Mouse (Mus musculus): Measurements from ENCODE around the gene Tbcel.
A peak's percentile ranks its signal among the peaks of the same experiment; 100 is the strongest.

The Tbcel gene

GRCm38 (mm10) chr9:42486913-42487312 is 20.7 kb downstream of the Tbcel start:
- DNase-seq (ENCODE audit: low spot score in 2 of 2): no peak

- no peak for DNase-seq (ENCODE audit: low spot score in 2 of 2)
Measured at GRCm38 (mm10) chr9:42484667-42485066, 22.9 kb downstream of the Tbcel start.

DNA sequence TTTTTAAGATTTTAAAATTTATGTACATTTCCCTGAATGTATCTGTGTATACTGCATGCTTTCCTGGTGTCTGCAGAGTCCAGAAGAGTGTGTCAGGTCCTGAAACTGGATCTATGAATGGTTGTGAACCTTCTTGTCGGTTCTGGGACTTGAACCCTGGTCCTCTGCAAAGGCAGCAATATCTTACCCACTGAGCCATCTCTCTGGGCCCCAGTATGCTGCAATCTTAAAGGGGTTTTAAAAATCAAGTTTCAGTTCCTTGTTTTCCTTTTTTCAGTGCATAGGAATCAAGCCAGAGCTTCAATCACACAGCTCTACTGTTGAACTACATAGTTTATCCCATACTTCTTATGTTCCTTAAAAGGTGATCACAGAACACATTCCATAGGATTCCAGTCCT is 24.7 kb downstream of the Tbcel start:
- DNase-seq (ENCODE audit: low spot score in 2 of 2): no peak

GRCm38 (mm10) chr9:42476166-42476565 is 31.4 kb downstream of the Tbcel start:
- no peak for DNase-seq (ENCODE audit: low spot score in 2 of 2)

GRCm38 (mm10) chr9:42474244-42474643 is 33.4 kb downstream of the Tbcel start:
- DNase-seq (ENCODE audit: low spot score in 2 of 2): no peak

- DNase-seq (ENCODE audit: low spot score in 2 of 2): peak; percentile 92 to 93
Measured at GRCm38 (mm10) chr9:42471921-42472747, 35.5 kb downstream of the Tbcel start.

GRCm38 (mm10) chr9:42471214-42471613 is 36.4 kb downstream of the Tbcel start:
- peak in 1 of 2 experiments; percentile 38 for DNase-seq (ENCODE audit: low spot score in 2 of 2)

DNA sequence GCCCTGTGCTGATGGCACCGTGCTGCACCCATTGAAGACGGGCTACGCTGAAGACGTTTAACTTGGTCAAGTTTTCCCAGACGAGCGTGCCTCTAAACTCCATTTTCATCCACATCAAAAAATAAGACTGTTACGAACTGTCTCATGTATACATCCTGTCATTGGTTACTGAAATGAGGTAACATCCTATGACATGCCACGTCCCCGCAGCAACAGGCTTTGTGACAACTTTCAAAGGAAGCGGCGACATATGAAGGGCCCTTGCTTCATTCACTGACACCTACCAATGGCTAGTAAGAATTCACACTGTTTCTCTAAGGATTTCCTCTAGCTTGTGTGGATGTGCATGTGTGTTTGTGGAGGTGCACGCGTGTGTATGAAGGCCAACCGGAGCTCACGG is 38.3 kb downstream of the Tbcel start:
- DNase-seq (ENCODE audit: low spot score in 2 of 2): no peak

DNA sequence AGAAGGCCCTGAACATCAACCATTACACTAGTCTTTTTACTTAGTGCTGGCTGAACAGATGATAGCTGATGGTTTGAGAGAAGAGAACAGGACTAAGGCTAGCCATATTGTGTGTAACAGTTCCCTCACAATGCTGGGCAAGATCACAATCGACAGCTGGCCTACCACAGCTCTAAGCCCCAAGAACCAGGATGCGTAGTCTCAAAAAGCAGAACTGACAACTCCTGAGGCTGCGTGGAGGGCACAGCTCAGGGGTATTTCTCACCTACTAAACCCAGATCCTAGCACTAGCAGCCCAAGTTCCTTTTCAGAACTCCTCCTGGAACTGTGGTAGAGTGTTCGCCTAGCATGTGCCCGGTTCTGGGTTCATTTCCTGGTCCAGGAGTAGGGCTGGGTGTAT is 39.2 kb downstream of the Tbcel start:
- no peak for DNase-seq (ENCODE audit: low spot score in 2 of 2)

DNA sequence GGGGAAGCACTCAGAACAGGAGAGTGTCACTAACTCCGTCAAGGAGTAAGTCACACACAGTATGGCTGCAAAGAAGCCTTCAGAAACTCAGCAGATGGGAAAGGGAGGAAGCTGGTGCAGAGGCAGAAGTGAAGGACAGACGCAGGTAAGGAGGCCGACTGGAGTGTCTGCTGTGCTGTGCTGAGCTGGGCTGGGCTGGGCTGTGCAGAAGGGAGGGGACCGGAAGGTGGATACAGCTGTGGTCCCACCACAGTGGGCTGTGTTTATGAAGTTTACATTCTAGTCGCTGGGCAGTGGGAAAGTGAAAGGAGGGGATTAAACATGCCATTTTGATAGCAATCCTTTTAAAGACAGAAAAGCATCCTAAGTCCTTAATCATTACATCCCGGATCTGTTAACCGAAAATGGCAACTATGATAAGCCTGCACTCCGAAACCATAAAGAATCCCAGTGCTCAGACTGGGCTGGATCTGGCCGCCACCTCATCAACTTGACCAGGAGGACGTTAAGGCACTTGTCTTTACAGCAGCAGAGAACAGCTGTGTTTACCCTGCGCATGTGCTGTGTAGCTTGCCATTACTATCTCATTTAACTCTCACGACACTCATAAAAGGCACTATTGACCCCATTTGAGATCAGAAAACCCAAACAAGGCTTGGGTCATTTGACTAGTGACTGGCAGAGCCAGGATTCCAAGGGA is 40.3 kb downstream of the Tbcel start:
- no peak for DNase-seq (ENCODE audit: low spot score in 2 of 2)

DNA sequence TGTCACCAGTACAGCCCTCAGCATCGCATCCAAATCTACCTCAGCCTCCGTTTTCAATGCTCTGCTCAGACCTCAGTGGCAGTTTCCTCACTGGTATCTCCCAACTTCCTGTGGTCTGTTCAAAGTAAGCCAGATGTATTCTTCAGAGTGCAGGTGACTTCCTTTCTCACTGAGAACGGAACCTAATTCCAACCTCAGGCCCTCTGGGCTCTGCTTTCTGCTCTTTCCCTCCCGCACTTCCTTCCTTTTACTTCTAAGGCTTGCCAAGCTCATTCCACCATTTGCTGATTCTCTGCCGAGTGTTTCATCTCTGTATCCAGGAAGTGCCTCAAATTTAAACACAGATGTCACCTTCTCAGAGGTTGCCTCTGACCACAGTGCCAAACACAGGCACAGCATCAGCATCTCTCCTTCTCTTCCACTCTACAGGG is 41.9 kb downstream of the Tbcel start:
- DNase-seq (ENCODE audit: low spot score in 2 of 2): no peak

DNA sequence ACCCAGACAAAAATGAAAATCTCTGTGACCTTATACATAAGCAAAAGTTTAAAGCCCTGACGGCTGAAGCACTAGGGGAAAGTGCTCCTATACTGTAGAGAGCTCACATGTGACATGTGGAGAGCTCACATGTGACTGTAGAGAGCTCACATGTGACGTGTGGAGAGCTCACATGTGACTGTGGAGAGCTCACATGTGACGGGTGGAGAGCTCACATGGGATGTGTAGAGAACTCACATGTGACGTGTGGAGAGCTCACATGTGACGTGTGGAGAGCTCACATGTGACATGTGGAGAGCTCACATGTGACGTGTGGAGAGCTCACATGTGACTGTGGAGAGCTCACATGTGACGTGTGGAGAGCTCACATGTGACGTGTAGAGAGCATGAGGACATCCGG is 43.4 kb downstream of the Tbcel start:
- no peak for DNase-seq (ENCODE audit: low spot score in 2 of 2)

- DNase-seq (ENCODE audit: low spot score in 2 of 2): no peak
Measured at GRCm38 (mm10) chr9:42463220-42463989, 44.2 kb downstream of the Tbcel start.

DNA sequence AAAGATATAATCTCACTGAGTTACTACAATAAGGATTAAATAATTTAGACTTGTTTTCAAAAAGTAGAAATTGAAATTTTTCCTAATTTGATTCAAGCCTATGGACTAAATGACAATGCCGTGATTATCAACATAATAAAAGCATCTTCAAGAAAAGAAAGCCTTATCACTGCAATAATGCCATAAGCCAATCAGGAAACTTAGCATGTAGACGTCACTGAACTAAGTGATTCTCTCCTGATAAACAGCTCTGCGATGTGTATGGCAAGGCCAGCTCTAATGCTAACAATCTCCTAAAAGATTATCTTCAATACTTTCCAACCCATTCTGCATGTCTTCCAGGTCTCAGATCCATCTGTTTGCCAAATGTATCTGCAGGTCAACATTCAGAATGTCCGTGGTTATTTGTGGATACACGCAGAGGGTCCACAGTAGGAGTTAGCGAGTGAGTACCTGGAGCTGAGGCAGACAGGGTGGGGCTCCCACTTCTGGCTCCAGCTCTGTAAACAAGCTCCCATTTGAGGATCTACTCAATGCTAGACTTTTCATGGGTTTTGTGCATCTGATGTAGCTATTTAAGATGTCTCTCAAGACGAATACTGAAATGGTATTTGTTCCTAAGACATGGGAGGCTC is 44.9 kb downstream of the Tbcel start:
- DNase-seq (ENCODE audit: low spot score in 2 of 2): no peak

DNA sequence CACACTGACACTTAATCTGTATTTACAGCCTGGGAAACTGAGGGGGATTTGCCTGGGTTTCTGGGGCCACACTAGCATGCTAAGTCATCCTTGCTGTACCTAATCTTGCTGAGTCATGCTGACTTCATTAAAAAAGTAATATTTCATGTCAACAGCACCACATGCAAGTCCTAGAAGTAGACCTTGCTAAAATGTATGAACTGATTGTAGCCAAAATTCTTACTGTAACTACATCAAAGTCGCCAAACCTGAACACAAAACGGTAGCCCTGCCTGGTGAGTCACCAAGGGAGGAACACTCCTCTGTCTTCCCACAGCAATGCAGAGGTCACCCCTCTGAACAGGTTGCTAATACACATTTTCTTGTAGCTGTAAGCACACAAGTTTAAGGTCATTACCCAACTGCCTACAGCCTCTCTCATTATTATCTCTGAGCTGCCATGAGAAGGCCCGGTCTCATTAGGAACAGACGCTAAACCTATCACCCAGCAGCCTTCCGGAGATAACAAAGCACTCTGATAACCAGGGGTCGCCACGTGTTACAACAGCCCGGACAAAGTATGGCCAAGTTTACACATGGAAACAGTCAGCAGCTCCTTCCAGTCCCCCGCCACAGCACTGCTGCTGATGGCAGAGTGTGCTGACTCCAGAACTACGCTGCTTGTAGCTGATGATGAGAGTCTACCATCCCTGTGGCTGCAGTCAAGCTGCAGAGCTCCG is 46.1 kb downstream of the Tbcel start:
- no peak for DNase-seq (ENCODE audit: low spot score in 2 of 2)

GRCm38 (mm10) chr9:42460353-42460752 is 47.3 kb downstream of the Tbcel start:
- no peak for DNase-seq (ENCODE audit: low spot score in 2 of 2)

- DNase-seq (ENCODE audit: low spot score in 2 of 2): no peak
Measured at GRCm38 (mm10) chr9:42459736-42460135, 47.9 kb downstream of the Tbcel start.

GRCm38 (mm10) chr9:42458741-42459515 is 48.7 kb downstream of the Tbcel start:
- DNase-seq (ENCODE audit: low spot score in 2 of 2): no peak

- no peak for DNase-seq (ENCODE audit: low spot score in 2 of 2)
Measured at GRCm38 (mm10) chr9:42457501-42457900, 50.1 kb downstream of the Tbcel start.

- DNase-seq (ENCODE audit: low spot score in 2 of 2): no peak
Measured at GRCm38 (mm10) chr9:42454364-42454763, 53.2 kb downstream of the Tbcel start.
